Mouse (Mus musculus): ENCODE measurements around the gene Olfr1346.

- TF ChIP-seq CTCF (IDR thresholded peaks at IDR 0.05; ENCODE audit: extremely low read depth, insufficient read depth, low read length), result no peak
- TF ChIP-seq POLR2A (IDR thresholded peaks at IDR 0.05; ENCODE audit: extremely low read depth, insufficient read depth, low read length), result no peak
Observed at GRCm38 (mm10) chr7:6438388-6438787, 28.5 kb upstream of the Olfr1346 start, which contains the start of gene Olfr1344.
